Mouse (Mus musculus) kidney, adult 11 months (tissue): Measurements from ENCODE around the gene Tmem116.

Source experiments
- DNase-seq: peaks from one replicate; pipeline ENCODE4 v3.0.0; 2022

Gene Tmem116

GRCm38 (mm10) chr5:121451644-121452025 lies at the start of gene Tmem116:
Gene Tmem116, plus strand, starts transcription at chr5:121451893.
- peak; percentile 37 for DNase-seq

- peak; percentile 58 for DNase-seq
Observed at GRCm38 (mm10) chr5:121407856-121408255, 43.8 kb upstream of the Tmem116 start.

GRCm38 (mm10) chr5:121410975-121411374 lies 40.7 kb upstream of the Tmem116 start:
- DNase-seq = no peak

- no peak for DNase-seq
Observed at GRCm38 (mm10) chr5:121420721-121421120, 31.0 kb upstream of the Tmem116 start.

GRCm38 (mm10) chr5:121422787-121423186 lies 28.9 kb upstream of the Tmem116 start:
- DNase-seq = no peak

GRCm38 (mm10) chr5:121423297-121423696 lies 28.4 kb upstream of the Tmem116 start:
- DNase-seq = peak; percentile 84

- DNase-seq = no peak
Observed at GRCm38 (mm10) chr5:121428954-121429353, 22.7 kb upstream of the Tmem116 start.

GRCm38 (mm10) chr5:121438131-121438530 lies 13.6 kb upstream of the Tmem116 start:
- no peak for DNase-seq

- DNase-seq = no peak
Observed at GRCm38 (mm10) chr5:121438756-121439155, 12.9 kb upstream of the Tmem116 start.

- DNase-seq = peak; percentile 43
Observed at GRCm38 (mm10) chr5:121443548-121443947, 8.1 kb upstream of the Tmem116 start.

GRCm38 (mm10) chr5:121444870-121445269 lies 6.8 kb upstream of the Tmem116 start:
- DNase-seq = no peak

GRCm38 (mm10) chr5:121448450-121448849 lies 3.2 kb upstream of the Tmem116 start:
- no peak for DNase-seq

- peak; percentile 52 for DNase-seq
Observed at GRCm38 (mm10) chr5:121449976-121450375, 1.7 kb upstream of the Tmem116 start.

GRCm38 (mm10) chr5:121450476-121450875 lies 1.2 kb upstream of the Tmem116 start:
- peak; percentile 57 for DNase-seq

- no peak for DNase-seq
Observed at GRCm38 (mm10) chr5:121451203-121451602, 490 bp upstream of the Tmem116 start.

- peak; percentile 97 for DNase-seq
Observed at GRCm38 (mm10) chr5:121452026-121452869, 555 bp downstream of the Tmem116 start, which contains the start of gene Erp29. Gene Erp29, minus strand, starts transcription at chr5:121452506.

GRCm38 (mm10) chr5:121452906-121453305 lies 1.2 kb downstream of the Tmem116 start:
- DNase-seq = peak; percentile 27

GRCm38 (mm10) chr5:121453743-121454502 lies 2.2 kb downstream of the Tmem116 start:
- no peak for DNase-seq

GRCm38 (mm10) chr5:121454503-121454782 lies 2.8 kb downstream of the Tmem116 start:
- DNase-seq = no peak

- DNase-seq = no peak
Observed at GRCm38 (mm10) chr5:121455510-121456265, 4.0 kb downstream of the Tmem116 start.

- DNase-seq = no peak
Observed at GRCm38 (mm10) chr5:121461339-121462170, 9.9 kb downstream of the Tmem116 start.

GRCm38 (mm10) chr5:121462171-121462502 lies 10.4 kb downstream of the Tmem116 start:
- DNase-seq = no peak

GRCm38 (mm10) chr5:121462967-121463366 lies 11.3 kb downstream of the Tmem116 start:
- peak; percentile 85 for DNase-seq
